Mouse (Mus musculus): Measurements from ENCODE around the gene Cdc42se1.

Gene Cdc42se1

DNA sequence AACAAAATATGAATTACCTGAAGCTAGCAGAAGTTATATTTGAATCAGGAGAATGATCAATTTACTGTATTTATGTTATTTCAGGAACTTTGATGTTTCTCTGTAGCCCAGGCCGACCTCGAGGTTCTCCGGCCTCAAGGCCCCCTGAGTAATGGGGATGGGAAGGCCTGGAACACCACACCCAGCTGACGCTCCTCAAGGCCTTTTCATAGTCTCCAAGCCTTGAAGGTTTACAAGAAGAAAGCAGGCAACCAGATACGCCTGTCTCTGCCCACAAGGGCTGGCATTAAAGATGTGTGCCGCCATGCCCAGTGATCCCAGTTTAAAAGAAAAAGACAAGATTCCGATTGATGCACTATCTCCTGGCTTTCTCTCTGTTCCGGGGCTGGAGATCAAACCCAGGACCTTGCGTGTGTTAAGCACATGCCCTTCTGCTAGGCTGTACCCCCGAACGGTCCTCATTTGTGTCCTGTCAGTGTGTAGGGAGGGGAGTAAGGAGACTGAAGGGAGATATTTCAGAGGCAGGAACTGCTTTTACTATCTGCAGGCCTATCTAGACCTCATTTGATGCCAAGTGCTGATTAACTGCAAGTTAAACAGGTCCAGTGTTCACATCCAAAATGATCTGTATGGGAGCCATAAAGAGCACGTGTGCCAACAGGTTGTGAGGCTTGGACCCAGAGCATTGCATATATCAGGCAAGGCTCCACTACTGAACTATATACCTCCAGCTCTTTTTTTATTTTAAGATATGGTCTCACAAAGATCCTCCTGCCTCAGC is 56.2 kb downstream of the Cdc42se1 start:
- ATAC-seq (ENCODE audit: low TSS enrichment), result no peak

DNA sequence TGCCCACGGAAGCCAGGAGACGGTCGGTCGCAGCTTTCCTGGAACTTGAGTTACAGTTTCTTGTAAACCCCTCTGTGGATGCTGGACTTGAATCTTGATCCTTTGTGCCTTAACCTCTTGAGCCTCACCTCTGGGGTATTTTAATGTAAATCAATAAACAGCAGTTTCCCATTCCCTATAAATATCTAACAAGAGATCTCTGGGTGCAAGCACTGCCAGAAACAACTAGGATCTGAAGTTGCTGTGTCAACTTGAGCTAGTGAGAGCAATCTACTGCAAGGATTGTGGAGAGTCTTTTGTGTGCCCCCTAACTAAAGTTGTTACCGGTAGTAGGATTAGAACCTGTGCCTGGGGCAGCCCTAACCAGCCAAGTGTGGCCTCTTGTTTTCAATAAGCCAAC is 56.9 kb downstream of the Cdc42se1 start:
- ATAC-seq (ENCODE audit: low TSS enrichment), result no peak
